Mouse (Mus musculus): ENCODE measurements around the gene Gpr137. TPM values are rescaled to one million over a fixed set of nuclear protein-coding genes. Genes with fewer than 3 reads are reported as not detected.
"Not testable (repeated sequence)": the region's sequence is repeated elsewhere in the genome, so short reads cannot be mapped to it uniquely, and the experiment has no call there.

Gene Gpr137
- polyA plus RNA-seq (2015; fragmentation: Nextera tagmentation; extraction: Ambion mirVana) = 24.7 and 28.7 TPM in 2 replicates

- H3K9me3 ChIP-seq (ENCODE audit: control insufficient read depth, low read length) = no peaks in the 10 kb centered on the region
- H3K4me3 ChIP-seq (ENCODE audit: low read depth, low read length) = peak within 1 kb of the TSS; percentile 64
- TF ChIP-seq CTCF (IDR thresholded peaks at IDR 0.05; ENCODE audit: low read depth) = no peak; the same call in 1 of the 2 replicates
- no peak for TF ChIP-seq EP300 (optimal IDR thresholded peaks at IDR 0.05)
- under 1% methylated on average over 27 of the region's 27 CpGs for WGBS
- H3K4me2 ChIP-seq (replicated peaks; ENCODE audit: low read depth) = peak within 1 kb of the TSS; percentile 98
- ATAC-seq (ENCODE audit: low FRiP score, low TSS enrichment) (peak; percentile 90), DNase-seq (ENCODE audit: low spot score) (peak; percentile 97)
- H3K27ac ChIP-seq (replicated peaks) = peak within 1 kb of the TSS; percentile 98
- peaks cover 2% of the 10 kb centered on the region; the same call in 1 of the 2 replicates for H3K36me3 ChIP-seq (ENCODE audit: control insufficient read depth, insufficient read depth, low read length)
- H3K27me3 ChIP-seq (ENCODE audit: control insufficient read depth, insufficient read depth, low read length) = no peaks in the 10 kb centered on the region
- peak within 1 kb of the TSS; percentile 80 for H3K9ac ChIP-seq (ENCODE audit: low read length)
- H3K4me1 ChIP-seq (replicated peaks; ENCODE audit: control insufficient read depth, insufficient read depth) = peaks cover 5% of the 10 kb centered on the region; the same call in 1 of the 2 replicates
Observed at GRCm38 (mm10) chr19:6942249-6942691, at the start of gene Gpr137. Gene Gpr137, minus strand, starts transcription at chr19:6942480.

- not testable (repeated sequence) for H3K27ac ChIP-seq (replicated peaks); H3K27me3 ChIP-seq (ENCODE audit: control insufficient read depth, insufficient read depth, low read length); ATAC-seq (ENCODE audit: low FRiP score, low TSS enrichment); DNase-seq (ENCODE audit: low spot score); H3K9ac ChIP-seq (ENCODE audit: low read length); H3K4me2 ChIP-seq (replicated peaks; ENCODE audit: low read depth); H3K36me3 ChIP-seq (ENCODE audit: control insufficient read depth, insufficient read depth, low read length); H3K4me3 ChIP-seq (ENCODE audit: low read depth, low read length); H3K9me3 ChIP-seq (ENCODE audit: control insufficient read depth, low read length)
- H3K4me1 ChIP-seq (replicated peaks; ENCODE audit: control insufficient read depth, insufficient read depth) = peaks cover 14% of the 10 kb centered on the region
- 84% methylated on average over 6 of the region's 6 CpGs for WGBS
Observed at GRCm38 (mm10) chr19:6991166-6991565, 48.9 kb upstream of the Gpr137 start.

- Histone ChIP-seq H3K27ac (replicated peaks) (no peak overlapping the region), H3K4me1 (replicated peaks; ENCODE audit: control insufficient read depth, insufficient read depth) (peaks cover 14% of the 10 kb centered on the region)
- no peak for ATAC-seq (ENCODE audit: low FRiP score, low TSS enrichment)
Observed at GRCm38 (mm10) chr19:6990712-6991111, 48.4 kb upstream of the Gpr137 start.

GRCm38 (mm10) chr19:6989251-6989650 lies 47.0 kb upstream of the Gpr137 start:
- TF ChIP-seq EP300 (optimal IDR thresholded peaks at IDR 0.05) (no peak), CTCF (IDR thresholded peaks at IDR 0.05; ENCODE audit: low read depth) (no peak)
- H3K36me3 ChIP-seq (ENCODE audit: control insufficient read depth, insufficient read depth, low read length) = no peaks in the 10 kb centered on the region
- DNase-seq (ENCODE audit: low spot score) (no peak), ATAC-seq (ENCODE audit: low FRiP score, low TSS enrichment) (no peak)
- H3K9me3 ChIP-seq (ENCODE audit: control insufficient read depth, low read length) = no peaks in the 10 kb centered on the region
- H3K27ac ChIP-seq (replicated peaks) = no peak overlapping the region
- no peak overlapping the region for H3K4me2 ChIP-seq (replicated peaks; ENCODE audit: low read depth)
- 74% methylated on average over 8 of the region's 8 CpGs for WGBS
- no peak overlapping the region for H3K4me3 ChIP-seq (ENCODE audit: low read depth, low read length)
- H3K9ac ChIP-seq (ENCODE audit: low read length) = no peak overlapping the region
- H3K27me3 ChIP-seq (ENCODE audit: control insufficient read depth, insufficient read depth, low read length) = no peaks in the 10 kb centered on the region
- H3K4me1 ChIP-seq (replicated peaks; ENCODE audit: control insufficient read depth, insufficient read depth) = peaks cover 7% of the 10 kb centered on the region

More at GRCm38 (mm10) chr19:6990712-6991111, 48.4 kb upstream of the Gpr137 start:
- 73% methylated on average over 6 of the region's 6 CpGs for WGBS
- no peaks in the 10 kb centered on the region for H3K27me3 ChIP-seq (ENCODE audit: control insufficient read depth, insufficient read depth, low read length)
- H3K9me3 ChIP-seq (ENCODE audit: control insufficient read depth, low read length) = no peaks in the 10 kb centered on the region
- H3K4me2 ChIP-seq (replicated peaks; ENCODE audit: low read depth) = no peak overlapping the region
- H3K36me3 ChIP-seq (ENCODE audit: control insufficient read depth, insufficient read depth, low read length) = no peaks in the 10 kb centered on the region
- TF ChIP-seq CTCF (IDR thresholded peaks at IDR 0.05; ENCODE audit: low read depth) (no peak), EP300 (optimal IDR thresholded peaks at IDR 0.05) (no peak)
- no peak for DNase-seq (ENCODE audit: low spot score)
- no peak overlapping the region for H3K9ac ChIP-seq (ENCODE audit: low read length)
- H3K4me3 ChIP-seq (ENCODE audit: low read depth, low read length) = no peak overlapping the region

- TF ChIP-seq EP300 (optimal IDR thresholded peaks at IDR 0.05) (no peak), CTCF (IDR thresholded peaks at IDR 0.05; ENCODE audit: low read depth) (no peak)
- H3K9ac ChIP-seq (ENCODE audit: low read length) = peak overlapping the region; percentile 83
- peaks cover 4% of the 10 kb centered on the region for H3K4me1 ChIP-seq (replicated peaks; ENCODE audit: control insufficient read depth, insufficient read depth)
- H3K27me3 ChIP-seq (ENCODE audit: control insufficient read depth, insufficient read depth, low read length) = no peaks in the 10 kb centered on the region
- peak overlapping the region; percentile 74 for H3K4me3 ChIP-seq (ENCODE audit: low read depth, low read length)
- DNase-seq (ENCODE audit: low spot score) = no peak
- ATAC-seq (ENCODE audit: low FRiP score, low TSS enrichment) = no peak
- WGBS = 5% methylated on average over 8 of the region's 8 CpGs
- peak overlapping the region; percentile 88 for H3K27ac ChIP-seq (replicated peaks)
- no peaks in the 10 kb centered on the region for H3K9me3 ChIP-seq (ENCODE audit: control insufficient read depth, low read length)
- H3K36me3 ChIP-seq (ENCODE audit: control insufficient read depth, insufficient read depth, low read length) = no peaks in the 10 kb centered on the region
- peak overlapping the region; percentile 94 for H3K4me2 ChIP-seq (replicated peaks; ENCODE audit: low read depth)
Observed at GRCm38 (mm10) chr19:6987904-6988285, 45.6 kb upstream of the Gpr137 start.

- no peaks in the 10 kb centered on the region for H3K27me3 ChIP-seq (ENCODE audit: control insufficient read depth, insufficient read depth, low read length)
- peak within 1 kb of the TSS; percentile 74 for H3K4me3 ChIP-seq (ENCODE audit: low read depth, low read length)
- peak within 1 kb of the TSS; percentile 83 for H3K9ac ChIP-seq (ENCODE audit: low read length)
- H3K4me2 ChIP-seq (replicated peaks; ENCODE audit: low read depth) = peak within 1 kb of the TSS; percentile 94
- TF ChIP-seq EP300 (optimal IDR thresholded peaks at IDR 0.05) (no peak), CTCF (IDR thresholded peaks at IDR 0.05; ENCODE audit: low read depth) (no peak)
- H3K27ac ChIP-seq (replicated peaks) = peak within 1 kb of the TSS; percentile 88
- H3K4me1 ChIP-seq (replicated peaks; ENCODE audit: control insufficient read depth, insufficient read depth) = peaks cover 2% of the 10 kb centered on the region; the same call in 1 of the 2 replicates
- no peaks in the 10 kb centered on the region for H3K9me3 ChIP-seq (ENCODE audit: control insufficient read depth, low read length)
- ATAC-seq (ENCODE audit: low FRiP score, low TSS enrichment) (peak; percentile 49), DNase-seq (ENCODE audit: low spot score) (peak; percentile 68)
- under 1% methylated on average over 67 of the region's 85 CpGs for WGBS
- H3K36me3 ChIP-seq (ENCODE audit: control insufficient read depth, insufficient read depth, low read length) = no peaks in the 10 kb centered on the region
Observed at GRCm38 (mm10) chr19:6987061-6987903, 45.0 kb upstream of the Gpr137 start, which contains the start of gene Vegfb. Gene Vegfb, minus strand, starts transcription at chr19:6987651.

Measured in stomach, postnatal 0 days (tissue).